Mouse (Mus musculus): ENCODE results near the gene Atp1a1.

DNA sequence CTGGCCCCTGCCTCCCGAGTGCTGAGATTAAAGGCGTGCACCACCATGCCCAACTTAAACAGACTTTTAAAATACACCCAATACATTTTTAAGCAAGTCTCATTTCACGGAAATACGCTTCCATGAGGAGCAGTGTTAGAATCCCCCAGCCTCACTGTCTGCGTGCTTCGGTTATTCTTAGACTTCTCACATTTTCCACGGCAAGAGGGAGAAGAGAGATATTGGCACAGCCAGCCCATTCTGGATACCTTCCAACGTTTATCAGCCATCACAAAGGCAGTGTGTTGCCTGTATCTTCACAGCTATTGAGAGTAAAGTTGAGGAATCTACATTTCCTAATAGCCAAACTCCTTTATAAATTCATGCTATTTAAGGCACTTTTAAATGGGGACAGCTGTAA is 7.8 kb downstream of the Atp1a1 start:
- no peak for TF ChIP-seq CTCF (IDR thresholded peaks at IDR 0.05; ENCODE audit: borderline replicate concordance, control insufficient read depth, extremely low read depth, insufficient read depth, low read length, poor library complexity)
- no peak for TF ChIP-seq POLR2A (IDR thresholded peaks at IDR 0.05; ENCODE audit: control insufficient read depth, extremely low read depth, insufficient read depth, low read length, poor library complexity)

Measured in thymus, adult 2 months (tissue).